Mouse (Mus musculus): ENCODE measurements at regions not wholly inside any gene's neighbourhood (a gene's known extent, or its start where the extent isn't known, plus 50 kb on each side); places are given as distances from the start of the nearest gene placed in this dataset.

- 0 out of 2 replicates have a peak, but pooled peaks cover 2% of the 10 kb centered on the region for H3K4me1 ChIP-seq
Measured at GRCm38 (mm10) chr2:103896160-103896559, 61.6 kb upstream of the Lmo2 start.

GRCm38 (mm10) chr2:103896814-103897213 lies 61.0 kb upstream of the Lmo2 start:
- Histone ChIP-seq H3K9ac (replicated peaks) (no peak overlapping the region), H3K9me3 (no peaks in the 10 kb centered on the region), H3K4me1 (no peaks in the 10 kb centered on the region), H3K36me3 (no peaks in the 10 kb centered on the region), H3K27me3 (no peaks in the 10 kb centered on the region), H3K4me2 (replicated peaks) (no peak overlapping the region), H3K4me3 (no peak overlapping the region), H3K27ac (replicated peaks) (no peak overlapping the region)
- 31% methylated on average over 3 of the region's 3 CpGs for WGBS
- no peak for ATAC-seq (replicated peaks)

More at GRCm38 (mm10) chr2:103896160-103896559, 61.6 kb upstream of the Lmo2 start:
- Histone ChIP-seq H3K27ac (replicated peaks) (no peak overlapping the region), H3K36me3 (no peaks in the 10 kb centered on the region), H3K4me3 (no peak overlapping the region), H3K27me3 (no peaks in the 10 kb centered on the region), H3K9me3 (no peaks in the 10 kb centered on the region), H3K4me2 (replicated peaks) (no peak overlapping the region), H3K9ac (replicated peaks) (no peak overlapping the region)
- ATAC-seq (replicated peaks) = no peak
- 70% methylated on average over 5 of the region's 5 CpGs for WGBS

GRCm38 (mm10) chr2:103899713-103900112 lies 58.1 kb upstream of the Lmo2 start:
- 74% methylated on average over 6 of the region's 6 CpGs for WGBS
- Histone ChIP-seq H3K9me3 (no peaks in the 10 kb centered on the region), H3K36me3 (no peaks in the 10 kb centered on the region), H3K4me3 (no peak overlapping the region), H3K27me3 (no peaks in the 10 kb centered on the region), H3K4me2 (replicated peaks) (no peak overlapping the region), H3K4me1 (no peaks in the 10 kb centered on the region), H3K9ac (replicated peaks) (no peak overlapping the region), H3K27ac (replicated peaks) (no peak overlapping the region)
- no peak for ATAC-seq (replicated peaks)

GRCm38 (mm10) chr2:103900384-103900783 lies 57.4 kb upstream of the Lmo2 start:
- 74% methylated on average over 5 of the region's 5 CpGs for WGBS
- no peaks in the 10 kb centered on the region for H3K9me3 ChIP-seq
- H3K27ac ChIP-seq (replicated peaks) = no peak overlapping the region
- ATAC-seq (replicated peaks) = no peak
- H3K4me3 ChIP-seq = no peak overlapping the region
- no peaks in the 10 kb centered on the region for H3K27me3 ChIP-seq
- H3K36me3 ChIP-seq = no peaks in the 10 kb centered on the region
- no peaks in the 10 kb centered on the region for H3K4me1 ChIP-seq
- no peak overlapping the region for H3K4me2 ChIP-seq (replicated peaks)
- no peak overlapping the region for H3K9ac ChIP-seq (replicated peaks)

GRCm38 (mm10) chr2:103901457-103901856 lies 56.3 kb upstream of the Lmo2 start:
- 91% methylated on average over 1 of the region's 1 CpGs for WGBS
- no peak for ATAC-seq (replicated peaks)

GRCm38 (mm10) chr2:103902777-103903176 lies 55.0 kb upstream of the Lmo2 start:
- H3K27me3 ChIP-seq = no peaks in the 10 kb centered on the region
- no peaks in the 10 kb centered on the region for H3K36me3 ChIP-seq
- peaks cover 2% of the 10 kb centered on the region; the same call in 1 of the 2 replicates for H3K4me1 ChIP-seq
- ATAC-seq (replicated peaks) = no peak
- no peaks in the 10 kb centered on the region for H3K9me3 ChIP-seq
- no peak overlapping the region for H3K9ac ChIP-seq (replicated peaks)
- WGBS = 45% methylated on average over 11 of the region's 11 CpGs
- H3K27ac ChIP-seq (replicated peaks) = no peak overlapping the region
- H3K4me2 ChIP-seq (replicated peaks) = no peak overlapping the region
- no peak overlapping the region for H3K4me3 ChIP-seq

More at GRCm38 (mm10) chr2:103901457-103901856, 56.3 kb upstream of the Lmo2 start:
- no peak overlapping the region for H3K27ac ChIP-seq (replicated peaks)
- H3K4me3 ChIP-seq = no peak overlapping the region
- peaks cover 2% of the 10 kb centered on the region; the same call in 1 of the 2 replicates for H3K4me1 ChIP-seq
- no peak overlapping the region for H3K9ac ChIP-seq (replicated peaks)
- H3K9me3 ChIP-seq = no peaks in the 10 kb centered on the region
- no peaks in the 10 kb centered on the region for H3K36me3 ChIP-seq
- no peak overlapping the region for H3K4me2 ChIP-seq (replicated peaks)
- no peaks in the 10 kb centered on the region for H3K27me3 ChIP-seq

- Histone ChIP-seq H3K9me3 (no peaks in the 10 kb centered on the region), H3K27ac (replicated peaks) (no peak overlapping the region), H3K36me3 (no peaks in the 10 kb centered on the region), H3K4me2 (replicated peaks) (no peak overlapping the region), H3K27me3 (no peaks in the 10 kb centered on the region), H3K4me1 (peaks cover 2% of the 10 kb centered on the region; the same call in 1 of the 2 replicates), H3K9ac (replicated peaks) (no peak overlapping the region), H3K4me3 (no peak overlapping the region)
- no peak for ATAC-seq (replicated peaks)
- WGBS = 74% methylated on average over 1 of the region's 1 CpGs
Measured at GRCm38 (mm10) chr2:103905681-103906080, 52.1 kb upstream of the Lmo2 start.

- Histone ChIP-seq H3K9me3 (no peaks in the 10 kb centered on the region), H3K4me3 (no peak overlapping the region), H3K4me1 (peaks cover 2% of the 10 kb centered on the region; the same call in 1 of the 2 replicates), H3K4me2 (replicated peaks) (no peak overlapping the region), H3K27me3 (no peaks in the 10 kb centered on the region), H3K36me3 (no peaks in the 10 kb centered on the region), H3K9ac (replicated peaks) (no peak overlapping the region), H3K27ac (replicated peaks) (no peak overlapping the region)
- 8% methylated on average over 2 of the region's 2 CpGs for WGBS
- no peak for ATAC-seq (replicated peaks)
Measured at GRCm38 (mm10) chr2:103906581-103907184, 51.1 kb upstream of the Lmo2 start.

Measured in forebrain, embryonic 15.5 days (tissue).